Mouse (Mus musculus) pancreas, adult 10 weeks (tissue): Measurements from ENCODE around the gene Tnfrsf26. TPM values are rescaled to one million over a fixed set of nuclear protein-coding genes. Genes with fewer than 3 reads are reported as not detected.

Source experiments
- polyA plus RNA-seq: library from polyadenylated mRNA; stranded (reverse); fragments of 350-450 nt; fragmentation: Illumina TruSeq; extraction: RNeasy Lipid Tissue Mini Kit (QIAGEN cat#74804); gene quantifications from one replicate; pipeline ENCODE4 v1.2.3, GENCODE M21; 2015; ENCODE audit warnings: low read depth, low replicate concordance; ENCODE audit not compliant: insufficient read depth

Tnfrsf26 gene
- polyA plus RNA-seq, result 0.94 TPM

GRCm38 (mm10) chr7:143628540-143628939 is at the start of gene Tnfrsf26:
Gene Tnfrsf26, minus strand, starts transcription at chr7:143628722.

GRCm38 (mm10) chr7:143649034-143649768 is 20.7 kb upstream of the Tnfrsf26 start, which contains the start of gene Tnfrsf22:
Gene Tnfrsf22, minus strand, starts transcription at chr7:143649661.

GRCm38 (mm10) chr7:143599428-143600230 is 28.9 kb downstream of the Tnfrsf26 start, which contains the start of gene Cars:
Gene Cars, minus strand, starts transcription at chr7:143600090.

Other genes with a start within 250 kb of the Tnfrsf26 start
- gene Cdkn1c, start 167.7 kb downstream of the Tnfrsf26 start, polyA plus RNA-seq, result 4.6 TPM
- 1.2 TPM for gene Slc22a18, start 155.0 kb downstream of the Tnfrsf26 start, polyA plus RNA-seq
- 1.7 TPM for gene Phlda2, start 125.6 kb downstream of the Tnfrsf26 start, polyA plus RNA-seq
- gene Nap1l4, start 79.6 kb downstream of the Tnfrsf26 start, polyA plus RNA-seq, result 19.0 TPM
- gene Cars, start 28.6 kb downstream of the Tnfrsf26 start, polyA plus RNA-seq, result 83.8 TPM
- gene Tnfrsf22, start 20.9 kb upstream of the Tnfrsf26 start, polyA plus RNA-seq, result 3.2 TPM
- 1.8 TPM for gene Tnfrsf23, start 57.1 kb upstream of the Tnfrsf26 start, polyA plus RNA-seq
- gene Osbpl5, start 128.3 kb upstream of the Tnfrsf26 start, polyA plus RNA-seq, result 6.5 TPM
- not detected for gene Mrgprg, start 138.3 kb upstream of the Tnfrsf26 start, polyA plus RNA-seq
- gene Mrgpre, start 155.8 kb upstream of the Tnfrsf26 start, polyA plus RNA-seq, result 1.1 TPM
- 4.0 TPM for gene Nadsyn1, start 194.1 kb upstream of the Tnfrsf26 start, polyA plus RNA-seq
- gene Dhcr7, start 194.4 kb upstream of the Tnfrsf26 start, polyA plus RNA-seq, result 6.1 TPM
- not detected for gene Gm498, start 238.1 kb upstream of the Tnfrsf26 start, polyA plus RNA-seq